Mouse (Mus musculus): ENCODE results near the gene Bnc1. TPM values are rescaled to one million over a fixed set of nuclear protein-coding genes. Genes with fewer than 3 reads are reported as not detected.

Gene Bnc1
- polyA plus RNA-seq, 1 experiment from 2014 or later, result 0.20 TPM

DNA sequence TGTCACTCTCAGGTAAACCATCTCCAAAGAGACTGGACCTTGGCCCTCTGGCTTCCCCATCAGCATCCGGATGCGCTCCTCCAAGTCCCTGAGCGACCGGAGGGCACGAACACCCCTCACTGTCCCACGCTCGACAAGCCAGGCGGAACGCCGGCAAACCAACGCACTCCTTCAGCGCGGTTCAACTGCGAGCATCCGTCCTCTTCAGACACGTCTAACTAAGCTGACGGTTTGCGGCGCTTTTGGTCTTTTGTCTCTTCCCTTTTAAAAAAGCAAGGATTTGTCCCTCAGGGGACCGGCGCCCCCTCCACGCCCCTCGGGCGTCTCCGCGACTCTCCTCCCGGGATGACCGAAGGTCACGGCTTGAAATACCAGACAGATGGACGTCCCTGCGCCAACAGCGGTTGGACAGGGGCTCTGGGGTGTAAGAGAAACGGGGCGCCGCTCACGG lies 456 bp downstream of the Bnc1 start:
- peaks cover 55% of the 10 kb centered on the region for H3K27me3 ChIP-seq (replicated peaks; ENCODE audit: control insufficient read depth, insufficient read depth, low read length)
- H3K9me3 ChIP-seq (ENCODE audit: control insufficient read depth, low read length), result no peaks in the 10 kb centered on the region
- H3K4me1 ChIP-seq (ENCODE audit: control insufficient read depth, insufficient read depth, low read depth, low read length), result peaks cover 10% of the 10 kb centered on the region; the same call in 1 of the 2 replicates
- H3K27ac ChIP-seq (ENCODE audit: low read depth, low read length), result no peak overlapping the region
- H3K4me3 ChIP-seq (ENCODE audit: low read length), result peak overlapping the region; percentile 52
- ATAC-seq, result no peak
- no peaks in the 10 kb centered on the region for H3K36me3 ChIP-seq (ENCODE audit: control insufficient read depth, insufficient read depth, low read length)
- WGBS, result under 1% methylated on average over 36 of the region's 36 CpGs
- peak overlapping the region; percentile 88 for H3K4me2 ChIP-seq (ENCODE audit: low read length)
- peak overlapping the region; percentile 57 for H3K9ac ChIP-seq (ENCODE audit: low read depth, low read length)

- Histone ChIP-seq H3K36me3 (ENCODE audit: control insufficient read depth, insufficient read depth, low read length) (no peaks in the 10 kb centered on the region), H3K27me3 (replicated peaks; ENCODE audit: control insufficient read depth, insufficient read depth, low read length) (peaks cover 55% of the 10 kb centered on the region), H3K9ac (ENCODE audit: low read depth, low read length) (no peak overlapping the region), H3K27ac (ENCODE audit: low read depth, low read length) (no peak overlapping the region), H3K4me2 (ENCODE audit: low read length) (peak overlapping the region; percentile 88; the same call in 1 of the 2 replicates), H3K4me3 (ENCODE audit: low read length) (no peak overlapping the region; the same call in 1 of the 2 replicates), H3K9me3 (ENCODE audit: control insufficient read depth, low read length) (no peaks in the 10 kb centered on the region), H3K4me1 (ENCODE audit: control insufficient read depth, insufficient read depth, low read depth, low read length) (peaks cover 10% of the 10 kb centered on the region; the same call in 1 of the 2 replicates)
- ATAC-seq, result no peak
- 5% methylated on average over 12 of the region's 12 CpGs for WGBS
These were observed 976 bp downstream of the Bnc1 start for GRCm38 (mm10) chr7:81991116-81991515.

DNA sequence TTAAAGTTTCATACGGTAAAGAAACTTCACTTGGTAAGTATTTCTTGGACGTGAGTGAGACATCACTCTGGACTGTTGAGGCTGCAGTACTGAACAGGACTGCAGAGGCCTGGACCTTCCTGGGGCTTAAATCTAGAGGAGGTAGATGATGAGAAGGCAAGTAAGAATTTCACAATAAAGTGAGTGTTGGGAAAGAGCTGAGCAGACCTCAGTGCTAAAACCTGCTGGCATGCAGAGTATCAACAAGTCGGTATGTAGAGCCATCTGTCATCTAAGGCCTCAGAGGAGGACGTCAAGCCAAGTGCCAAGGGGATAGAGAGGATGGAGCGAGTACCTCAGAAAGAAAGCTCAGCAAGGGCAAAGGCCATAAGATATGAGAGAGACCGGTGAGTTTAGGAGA lies 8.4 kb downstream of the Bnc1 start:
- Histone ChIP-seq H3K4me1 (ENCODE audit: control insufficient read depth, insufficient read depth, low read depth, low read length) (no peaks in the 10 kb centered on the region), H3K27me3 (replicated peaks; ENCODE audit: control insufficient read depth, insufficient read depth, low read length) (no peaks in the 10 kb centered on the region; the same call in none of the 2 replicates), H3K4me2 (ENCODE audit: low read length) (no peak overlapping the region), H3K9me3 (ENCODE audit: control insufficient read depth, low read length) (no peaks in the 10 kb centered on the region), H3K4me3 (ENCODE audit: low read length) (no peak overlapping the region), H3K9ac (ENCODE audit: low read depth, low read length) (no peak overlapping the region), H3K27ac (ENCODE audit: low read depth, low read length) (no peak overlapping the region), H3K36me3 (ENCODE audit: control insufficient read depth, insufficient read depth, low read length) (no peaks in the 10 kb centered on the region)
- WGBS, result 82% methylated on average over 6 of the region's 6 CpGs
- no peak for ATAC-seq

DNA sequence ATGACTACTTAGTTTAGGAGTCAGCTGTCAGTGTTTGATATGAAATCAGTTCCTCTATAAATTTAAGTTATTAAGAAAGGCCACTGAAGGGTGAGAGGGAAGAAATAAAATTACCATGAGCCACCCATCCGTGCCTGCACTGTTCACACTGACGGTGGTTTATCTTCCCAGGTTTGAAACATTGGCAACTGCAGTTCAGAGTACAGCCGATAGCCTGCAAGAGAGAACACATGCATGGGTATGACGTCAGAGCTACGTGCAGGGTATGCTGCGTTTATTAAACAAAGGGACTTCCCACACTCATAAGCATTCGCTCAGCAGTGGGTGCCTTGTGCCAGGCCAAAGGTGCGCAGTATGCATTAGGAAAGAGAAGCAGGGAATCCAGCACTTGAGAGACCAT lies 13.8 kb downstream of the Bnc1 start:
- no peak for ATAC-seq
- no peak overlapping the region for H3K27ac ChIP-seq (ENCODE audit: low read depth, low read length)
- no peaks in the 10 kb centered on the region for H3K4me1 ChIP-seq (ENCODE audit: control insufficient read depth, insufficient read depth, low read depth, low read length)
- H3K27me3 ChIP-seq (replicated peaks; ENCODE audit: control insufficient read depth, insufficient read depth, low read length), result no peaks in the 10 kb centered on the region
- no peak overlapping the region for H3K4me2 ChIP-seq (ENCODE audit: low read length)
- H3K9me3 ChIP-seq (ENCODE audit: control insufficient read depth, low read length), result no peaks in the 10 kb centered on the region
- H3K4me3 ChIP-seq (ENCODE audit: low read length), result no peak overlapping the region
- WGBS, result 63% methylated on average over 8 of the region's 8 CpGs
- no peaks in the 10 kb centered on the region for H3K36me3 ChIP-seq (ENCODE audit: control insufficient read depth, insufficient read depth, low read length)
- H3K9ac ChIP-seq (ENCODE audit: low read depth, low read length), result no peak overlapping the region

DNA sequence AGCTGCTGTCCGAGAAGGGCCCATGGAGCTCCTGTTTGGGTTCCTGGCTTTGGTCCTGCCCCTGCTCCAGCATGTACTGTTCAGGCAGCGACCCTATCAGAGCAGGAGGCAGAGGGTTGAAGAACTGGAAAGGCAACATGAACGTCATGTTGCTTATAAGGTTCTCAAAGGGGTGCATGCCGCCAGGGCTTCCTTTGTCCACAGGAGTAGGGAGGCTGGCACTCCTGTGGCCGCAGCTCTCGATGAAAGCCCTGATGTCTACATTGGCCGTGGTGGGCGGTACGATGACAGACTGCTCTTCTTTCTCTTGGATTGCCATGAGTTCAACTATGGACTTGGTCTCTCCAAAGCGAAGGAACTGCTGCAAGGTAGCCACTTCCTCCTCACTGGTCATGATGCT lies 17.5 kb downstream of the Bnc1 start:
- H3K27me3 ChIP-seq (replicated peaks; ENCODE audit: control insufficient read depth, insufficient read depth, low read length), result no peaks in the 10 kb centered on the region
- no peak overlapping the region for H3K4me2 ChIP-seq (ENCODE audit: low read length)
- no peak overlapping the region for H3K27ac ChIP-seq (ENCODE audit: low read depth, low read length)
- no peak overlapping the region for H3K9ac ChIP-seq (ENCODE audit: low read depth, low read length)
- 88% methylated on average over 10 of the region's 10 CpGs for WGBS
- ATAC-seq, result no peak
- H3K4me3 ChIP-seq (ENCODE audit: low read length), result no peak overlapping the region
- no peaks in the 10 kb centered on the region for H3K9me3 ChIP-seq (ENCODE audit: control insufficient read depth, low read length)
- H3K36me3 ChIP-seq (ENCODE audit: control insufficient read depth, insufficient read depth, low read length), result no peaks in the 10 kb centered on the region
- no peaks in the 10 kb centered on the region for H3K4me1 ChIP-seq (ENCODE audit: control insufficient read depth, insufficient read depth, low read depth, low read length)

GRCm38 (mm10) chr7:81973939-81974338 lies 18.2 kb downstream of the Bnc1 start:
- Histone ChIP-seq H3K4me3 (ENCODE audit: low read length) (no peak overlapping the region), H3K4me1 (ENCODE audit: control insufficient read depth, insufficient read depth, low read depth, low read length) (no peaks in the 10 kb centered on the region), H3K27ac (ENCODE audit: low read depth, low read length) (no peak overlapping the region), H3K4me2 (ENCODE audit: low read length) (no peak overlapping the region), H3K9me3 (ENCODE audit: control insufficient read depth, low read length) (no peaks in the 10 kb centered on the region), H3K36me3 (ENCODE audit: control insufficient read depth, insufficient read depth, low read length) (no peaks in the 10 kb centered on the region), H3K9ac (ENCODE audit: low read depth, low read length) (no peak overlapping the region), H3K27me3 (replicated peaks; ENCODE audit: control insufficient read depth, insufficient read depth, low read length) (no peaks in the 10 kb centered on the region)
- no peak for ATAC-seq
- WGBS, result 96% methylated on average over 12 of the region's 12 CpGs

DNA sequence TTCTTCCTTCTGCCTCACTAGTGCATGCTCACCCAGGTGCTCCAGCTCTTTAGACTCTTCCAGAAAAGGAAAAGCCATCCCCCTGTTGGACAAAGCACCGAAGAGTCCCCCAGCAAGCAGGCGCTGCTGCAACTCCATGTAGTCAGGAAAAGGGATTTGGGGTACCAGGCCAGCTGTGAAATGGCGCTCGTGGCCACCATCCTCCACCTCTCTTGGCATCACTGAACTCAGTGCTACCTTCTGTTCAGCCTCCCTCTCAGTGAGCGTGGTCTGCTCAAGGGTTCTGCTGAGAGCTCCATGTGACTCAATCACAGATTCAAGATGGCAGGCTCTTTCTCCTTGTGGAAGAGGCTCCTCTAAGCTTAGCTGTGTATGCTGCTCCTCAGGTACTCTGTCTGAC lies 18.8 kb downstream of the Bnc1 start:
- H3K27me3 ChIP-seq (replicated peaks; ENCODE audit: control insufficient read depth, insufficient read depth, low read length), result no peaks in the 10 kb centered on the region
- H3K4me3 ChIP-seq (ENCODE audit: low read length), result no peak overlapping the region
- H3K9ac ChIP-seq (ENCODE audit: low read depth, low read length), result no peak overlapping the region
- H3K4me2 ChIP-seq (ENCODE audit: low read length), result no peak overlapping the region
- no peaks in the 10 kb centered on the region for H3K9me3 ChIP-seq (ENCODE audit: control insufficient read depth, low read length)
- 96% methylated on average over 5 of the region's 5 CpGs for WGBS
- ATAC-seq, result no peak
- H3K27ac ChIP-seq (ENCODE audit: low read depth, low read length), result no peak overlapping the region
- no peaks in the 10 kb centered on the region for H3K36me3 ChIP-seq (ENCODE audit: control insufficient read depth, insufficient read depth, low read length)
- H3K4me1 ChIP-seq (ENCODE audit: control insufficient read depth, insufficient read depth, low read depth, low read length), result no peaks in the 10 kb centered on the region

DNA sequence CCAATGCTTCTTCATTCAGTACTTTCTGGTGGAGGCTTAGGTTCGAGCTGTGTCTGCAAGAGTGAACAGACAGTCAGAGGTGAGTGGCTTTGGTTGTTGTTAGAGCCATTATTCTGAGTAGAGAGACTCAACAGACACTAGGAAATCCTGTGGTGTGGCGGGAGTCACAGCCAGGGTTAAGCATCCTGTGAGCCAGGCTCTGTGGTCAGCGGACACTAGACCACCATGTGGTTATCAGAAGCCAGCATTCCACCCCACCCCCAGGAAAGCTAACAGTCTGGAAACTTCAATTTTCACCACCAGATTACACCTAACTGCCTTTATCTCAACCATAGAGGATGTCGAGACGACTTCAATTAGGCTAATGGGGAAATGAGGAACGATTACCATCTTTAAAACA lies 23.1 kb downstream of the Bnc1 start:
- Histone ChIP-seq H3K9me3 (ENCODE audit: control insufficient read depth, low read length) (no peaks in the 10 kb centered on the region), H3K27me3 (replicated peaks; ENCODE audit: control insufficient read depth, insufficient read depth, low read length) (no peaks in the 10 kb centered on the region), H3K4me2 (ENCODE audit: low read length) (no peak overlapping the region), H3K27ac (ENCODE audit: low read depth, low read length) (no peak overlapping the region), H3K4me1 (ENCODE audit: control insufficient read depth, insufficient read depth, low read depth, low read length) (no peaks in the 10 kb centered on the region), H3K9ac (ENCODE audit: low read depth, low read length) (no peak overlapping the region), H3K4me3 (ENCODE audit: low read length) (no peak overlapping the region), H3K36me3 (ENCODE audit: control insufficient read depth, insufficient read depth, low read length) (no peaks in the 10 kb centered on the region)
- no peak for ATAC-seq
- 81% methylated on average over 6 of the region's 6 CpGs for WGBS

DNA sequence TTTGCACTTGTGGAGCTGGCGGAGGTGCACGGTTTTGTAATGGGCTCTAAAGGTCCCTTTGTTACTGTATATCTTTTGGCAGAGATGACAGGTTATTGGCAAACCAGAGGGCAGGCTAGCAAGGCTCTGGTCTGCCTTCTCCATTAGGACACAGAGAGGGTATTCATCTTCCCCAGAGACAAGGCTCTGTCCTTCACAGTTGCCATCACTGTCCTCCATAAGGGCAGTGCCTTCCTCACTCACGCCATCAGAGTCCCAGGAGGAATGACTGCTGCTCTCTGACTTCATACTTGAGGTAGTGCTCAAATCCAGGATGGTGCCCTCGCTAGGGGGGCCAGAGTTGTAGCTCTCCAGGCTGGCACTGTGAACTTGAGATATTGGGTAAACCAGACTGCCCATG lies 23.6 kb downstream of the Bnc1 start:
- Histone ChIP-seq H3K4me1 (ENCODE audit: control insufficient read depth, insufficient read depth, low read depth, low read length) (no peaks in the 10 kb centered on the region), H3K4me3 (ENCODE audit: low read length) (no peak overlapping the region), H3K9me3 (ENCODE audit: control insufficient read depth, low read length) (no peaks in the 10 kb centered on the region), H3K9ac (ENCODE audit: low read depth, low read length) (no peak overlapping the region), H3K36me3 (ENCODE audit: control insufficient read depth, insufficient read depth, low read length) (no peaks in the 10 kb centered on the region), H3K4me2 (ENCODE audit: low read length) (no peak overlapping the region), H3K27ac (ENCODE audit: low read depth, low read length) (no peak overlapping the region), H3K27me3 (replicated peaks; ENCODE audit: control insufficient read depth, insufficient read depth, low read length) (no peaks in the 10 kb centered on the region)
- 84% methylated on average over 4 of the region's 4 CpGs for WGBS
- no peak for ATAC-seq

DNA sequence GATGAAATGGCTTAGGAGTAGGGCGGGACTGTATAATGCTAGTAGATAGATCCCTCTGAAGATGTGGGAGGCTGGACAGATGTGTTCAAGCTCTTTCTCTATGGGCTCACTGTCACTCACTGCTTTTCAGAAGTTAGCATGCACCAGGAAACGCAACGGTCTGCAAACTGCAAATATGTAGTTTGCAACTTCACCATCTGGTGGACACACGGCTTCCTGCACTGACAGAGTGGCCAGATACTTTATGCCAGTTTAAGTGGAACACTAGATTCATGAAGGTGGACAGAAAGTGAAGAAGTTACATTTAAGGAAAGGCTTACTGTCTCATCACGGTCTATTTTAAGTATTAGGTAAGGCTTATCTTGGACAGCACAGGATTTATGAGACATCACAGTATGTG lies 25.9 kb downstream of the Bnc1 start:
- no peak overlapping the region for H3K27ac ChIP-seq (ENCODE audit: low read depth, low read length)
- no peaks in the 10 kb centered on the region for H3K4me1 ChIP-seq (ENCODE audit: control insufficient read depth, insufficient read depth, low read depth, low read length)
- H3K4me3 ChIP-seq (ENCODE audit: low read length), result no peak overlapping the region
- no peaks in the 10 kb centered on the region for H3K9me3 ChIP-seq (ENCODE audit: control insufficient read depth, low read length)
- no peaks in the 10 kb centered on the region for H3K36me3 ChIP-seq (ENCODE audit: control insufficient read depth, insufficient read depth, low read length)
- no peak overlapping the region for H3K9ac ChIP-seq (ENCODE audit: low read depth, low read length)
- no peak for ATAC-seq
- no peak overlapping the region for H3K4me2 ChIP-seq (ENCODE audit: low read length)
- no peaks in the 10 kb centered on the region for H3K27me3 ChIP-seq (replicated peaks; ENCODE audit: control insufficient read depth, insufficient read depth, low read length)
- 82% methylated on average over 5 of the region's 5 CpGs for WGBS
